Comparison of ENCODE assay signal across 10 mouse cellular contexts in genomic region chr9:32350332-32350731, GRCm38 (mm10). TPM values are rescaled to one million over a fixed set of nuclear protein-coding genes. Genes with fewer than 3 reads are reported as not detected.
A peak's percentile ranks its signal among the peaks of the same experiment; 100 is the strongest.
DNase-seq lines count a peak whose midpoint lies in the region; ATAC-seq and TF ChIP-seq lines count a peak whose summit lies in the region.
"Had no signal": no experiment of that assay in that cellular context is flagged by ENCODE, and none has a peak within 500 bp of the region (broad histone marks: within the 10 kb centered on the region; RNA-seq: fewer than 3 reads in every experiment).

No protein-coding gene starts in this region.

- no peaks in the 10 kb centered on the region for H3K36me3 ChIP-seq in megakaryocyte, embryonic 14.5 days (replicated peaks; ENCODE audit: low read length)

- H3K27me3 ChIP-seq in megakaryocyte, embryonic 14.5 days (replicated peaks) = peaks cover 20% of the 10 kb centered on the region

- no peak for ATAC-seq in megakaryocyte, adult 5-6 weeks (ENCODE audit: poor library complexity, severe bottlenecking)

- peak; percentile 5 for DNase-seq in fibroblast of lung, adult 2 months (ENCODE audit: low read depth)
- peak; percentile 76 for DNase-seq in induced T-regulatory cell, adult 2 months (ENCODE audit: low read depth)
- DNase-seq in left cerebral cortex, postnatal 36 days (ENCODE audit: low spot score in 2 of 2) = peak; percentile 51 to 72
- DNase-seq in retina, embryonic 14.5 days (ENCODE audit: low spot score) = peak; percentile 80
- DNase-seq in thymus, postnatal 36 days = peak; percentile 39 to 57

- TF ChIP-seq CTCF in bone marrow macrophage, adult 2 months (IDR thresholded peaks at IDR 0.05; ENCODE audit: low read depth, low read length) = peak; percentile 66

- H3K4me1 ChIP-seq in megakaryocyte, embryonic 14.5 days = peaks cover 60% of the 10 kb centered on the region
- H3K4me1 ChIP-seq in bone marrow macrophage, adult 2 months (ENCODE audit: control insufficient read depth, insufficient read depth, low read length) = no peaks in the 10 kb centered on the region

- TF ChIP-seq POLR2A in bone marrow macrophage, adult 2 months (IDR thresholded peaks at IDR 0.05; ENCODE audit: borderline replicate concordance, low read depth, low read length) = no peak

- H3K4me3 ChIP-seq in megakaryocyte, embryonic 14.5 days (replicated peaks) = peak overlapping the region; percentile 83
- H3K4me3 ChIP-seq in bone marrow macrophage, adult 2 months (ENCODE audit: insufficient read depth, low read length) = no peak overlapping the region

- H3K27ac ChIP-seq in bone marrow macrophage, adult 2 months (ENCODE audit: insufficient read depth, low read depth, low read length) = no peak overlapping the region

- no peaks in the 10 kb centered on the region for H3K9me3 ChIP-seq in megakaryocyte, embryonic 14.5 days

- intact Hi-C loops in left cerebral cortex, postnatal 36 days (cut with DNase I) = loop anchor here (2.0 kb wide), 1 partner anchor 78 kb away; no protein-coding TSS in a partner anchor

RNA-seq across cellular contexts. Expression of gene Kcnj5, which starts 6.2 kb away (rescaled TPM):
- polyA plus RNA-seq in megakaryocyte, embryonic 14.5 days (2012; ENCODE audit: insufficient read depth, low replicate concordance) = 4.0 TPM in 1 of 2 replicates, not detected in the other
- total RNA-seq in megakaryocyte, adult 5-6 weeks (2015) = not detected in 2 replicates
- 0.07 TPM in 1 of 2 replicates, not detected in the other for total RNA-seq in megakaryocyte, adult 5-6 weeks (2017)
- polyA plus RNA-seq in bone marrow macrophage, adult 2 months (2012; ENCODE audit: insufficient read depth, insufficient read length, missing spikeins) = not detected in 2 replicates
- under 1 TPM; 0.62 to 0.75 TPM for total RNA-seq in left cerebral cortex, postnatal 36 days (2021)

RNA-seq across cellular contexts. Expression of gene Kcnj1, which starts 22.0 kb away (rescaled TPM):
- not detected in 2 replicates for polyA plus RNA-seq in megakaryocyte, embryonic 14.5 days (2012; ENCODE audit: insufficient read depth, low replicate concordance)
- not detected in 2 replicates for total RNA-seq in megakaryocyte, adult 5-6 weeks (2015)
- total RNA-seq in megakaryocyte, adult 5-6 weeks (2017) = not detected in 2 replicates
- not detected in 2 replicates for polyA plus RNA-seq in bone marrow macrophage, adult 2 months (2012; ENCODE audit: insufficient read depth, insufficient read length, missing spikeins)
- total RNA-seq in left cerebral cortex, postnatal 36 days (2021) = not detected
- polyA plus RNA-seq: gonadal fat pad, adult 2 months; stomach, embryonic 16.5 days had no signal

Comparison
In these comparisons a context has a peak if more than half of its experiments do, and no peak if none do; other contexts are left out.
1. DNase-seq: peak in every context shown above with its lines; median percentile 80 in retina, embryonic 14.5 days; 76 in induced T-regulatory cell, adult 2 months; 62 in left cerebral cortex, postnatal 36 days; 48 in thymus, postnatal 36 days; 5 in fibroblast of lung, adult 2 months.